Mouse (Mus musculus) embryonic fibroblast, embryonic 13.5 days (primary cell): ENCODE measurements at regions not wholly inside any gene's neighbourhood (a gene's known extent, or its start where the extent isn't known, plus 50 kb on each side); places are given as distances from the start of the nearest gene placed in this dataset.

Source experiments
- H3K27ac ChIP-seq: 2 replicates; pipeline ENCODE4 v1.5.1; 2012; ENCODE audit warnings: low read length, control low read depth, inconsistent platforms; ENCODE audit not compliant: insufficient read depth
- H3K4me1 ChIP-seq: 2 replicates; pipeline ENCODE4 v1.6.1; 2011; ENCODE audit warnings: low read length; ENCODE audit not compliant: control insufficient read depth, insufficient read depth
- H3K4me3 ChIP-seq: 2 replicates; pipeline ENCODE4 v1.5.1; 2011; ENCODE audit warnings: mild to moderate bottlenecking, control low read depth, low read length; ENCODE audit not compliant: insufficient read depth
- CTCF ChIP-seq: IDR thresholded peaks from 2 replicates; pipeline ENCODE4 v1.5.1; 2011; ENCODE audit warnings: mild to moderate bottlenecking, control low read depth, low read length, moderate library complexity, borderline replicate concordance; ENCODE audit not compliant: insufficient read depth
- POLR2A ChIP-seq: IDR thresholded peaks from 2 replicates; pipeline ENCODE4 v1.6.1; 2011; ENCODE audit warnings: low read depth, mild to moderate bottlenecking, control low read depth, low read length, moderate library complexity

DNA sequence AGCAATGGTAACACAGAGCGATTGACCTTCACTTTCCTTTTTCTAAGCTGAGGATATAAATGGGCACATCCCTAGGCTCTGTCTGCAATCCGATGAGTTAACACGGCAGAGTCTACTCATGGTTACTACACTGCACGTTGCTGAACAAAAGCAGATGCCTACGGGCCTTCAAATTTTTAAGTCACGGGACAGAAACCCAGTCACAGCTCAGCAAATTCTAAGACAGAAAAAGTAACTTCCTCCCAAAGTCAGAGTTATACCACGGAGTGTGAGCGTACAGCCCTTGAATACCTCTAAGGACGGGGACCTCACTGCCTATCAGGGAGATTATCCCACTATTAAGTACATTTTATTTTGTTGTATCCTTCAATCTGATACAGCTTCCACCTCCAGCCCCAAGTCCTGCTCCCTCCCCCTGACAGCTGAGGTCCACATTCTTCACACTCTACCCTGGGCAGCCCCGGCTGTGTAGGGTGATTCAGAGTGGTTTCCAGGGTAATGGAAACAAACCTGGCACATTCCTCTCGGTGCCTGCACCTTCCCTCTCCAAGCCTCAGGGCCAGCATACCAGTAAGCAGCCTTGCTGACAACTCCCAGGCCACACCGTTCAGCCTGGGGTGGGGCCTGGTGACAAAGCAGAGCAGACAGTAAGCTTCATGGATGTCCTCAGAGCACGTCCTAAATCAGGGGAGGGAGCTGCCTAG is 90.2 kb upstream of the Zfp703 start:
- Histone ChIP-seq H3K4me1 (0 out of 2 replicates have a peak, but pooled peaks cover 2% of the 10 kb centered on the region), H3K4me3 (no peak overlapping the region), H3K27ac (no peak overlapping the region)
- TF ChIP-seq CTCF, result no peak
- no peak for TF ChIP-seq POLR2A

DNA sequence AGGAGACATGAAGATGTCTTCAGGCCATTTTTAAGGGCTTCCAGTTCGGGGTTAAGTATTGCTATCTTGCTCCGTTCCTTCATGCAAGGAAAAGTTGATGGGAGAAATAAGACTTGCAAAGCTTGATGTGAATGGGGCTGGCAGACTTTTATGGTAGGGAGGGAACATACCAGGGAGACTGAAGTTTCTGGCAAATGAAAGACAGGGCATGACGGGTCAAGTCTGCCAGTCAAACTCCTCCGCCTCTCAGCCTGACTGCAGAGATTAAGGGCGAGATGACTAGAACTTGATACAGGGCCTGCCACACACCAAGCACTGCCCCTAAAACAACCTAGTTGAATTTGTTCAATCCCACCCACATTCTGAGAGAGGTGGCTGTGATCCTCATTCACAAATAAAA is 89.6 kb upstream of the Zfp703 start:
- Histone ChIP-seq H3K4me3 (no peak overlapping the region), H3K4me1 (0 out of 2 replicates have a peak, but pooled peaks cover 2% of the 10 kb centered on the region), H3K27ac (no peak overlapping the region)
- TF ChIP-seq POLR2A (no peak), CTCF (no peak)

DNA sequence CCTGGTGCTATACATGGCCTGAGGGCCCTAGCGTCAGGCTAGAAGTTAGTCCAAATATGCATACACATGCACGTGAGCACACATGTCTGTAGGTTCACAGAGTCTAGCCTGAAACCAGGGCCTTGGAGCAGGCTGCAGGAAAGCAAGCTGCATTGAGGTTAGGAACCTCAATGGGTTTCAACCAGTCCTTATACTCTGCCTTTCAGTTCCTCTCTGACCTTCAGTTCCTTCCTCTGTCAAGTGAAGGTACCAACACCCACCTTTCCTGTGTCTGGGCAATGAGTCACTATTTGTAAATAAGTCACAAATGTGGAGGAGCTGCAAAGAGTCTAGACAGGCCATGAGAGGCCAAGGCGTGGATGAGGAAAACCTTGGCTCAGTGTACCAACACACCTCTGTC is 89.1 kb upstream of the Zfp703 start:
- Histone ChIP-seq H3K4me1 (0 out of 2 replicates have a peak, but pooled peaks cover 2% of the 10 kb centered on the region), H3K4me3 (no peak overlapping the region), H3K27ac (no peak overlapping the region)
- no peak for TF ChIP-seq CTCF
- no peak for TF ChIP-seq POLR2A

DNA sequence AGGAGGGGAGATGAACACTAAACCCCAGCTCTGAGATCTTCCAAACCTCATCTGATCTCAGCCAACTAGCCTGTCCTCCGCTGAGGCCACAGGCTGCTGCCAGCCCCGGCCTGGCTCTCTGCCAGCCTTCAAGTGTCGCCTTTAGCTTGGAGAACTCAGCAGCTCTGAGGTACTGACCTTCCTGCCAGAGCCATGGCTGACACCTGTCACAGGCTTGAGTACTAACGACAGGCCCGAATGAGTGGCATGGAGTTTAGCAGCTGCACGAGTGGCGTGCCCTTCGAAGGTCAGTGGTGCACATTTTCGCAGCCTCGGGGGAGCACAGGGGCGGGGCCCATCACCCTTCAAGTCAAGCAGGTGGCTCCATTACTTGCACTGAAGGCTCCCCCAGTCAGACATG is 85.2 kb upstream of the Zfp703 start:
- no peak overlapping the region for H3K4me3 ChIP-seq
- no peak overlapping the region for H3K27ac ChIP-seq
- 0 out of 2 replicates have a peak, but pooled peaks cover 2% of the 10 kb centered on the region for H3K4me1 ChIP-seq
- TF ChIP-seq CTCF, result no peak
- TF ChIP-seq POLR2A, result no peak

DNA sequence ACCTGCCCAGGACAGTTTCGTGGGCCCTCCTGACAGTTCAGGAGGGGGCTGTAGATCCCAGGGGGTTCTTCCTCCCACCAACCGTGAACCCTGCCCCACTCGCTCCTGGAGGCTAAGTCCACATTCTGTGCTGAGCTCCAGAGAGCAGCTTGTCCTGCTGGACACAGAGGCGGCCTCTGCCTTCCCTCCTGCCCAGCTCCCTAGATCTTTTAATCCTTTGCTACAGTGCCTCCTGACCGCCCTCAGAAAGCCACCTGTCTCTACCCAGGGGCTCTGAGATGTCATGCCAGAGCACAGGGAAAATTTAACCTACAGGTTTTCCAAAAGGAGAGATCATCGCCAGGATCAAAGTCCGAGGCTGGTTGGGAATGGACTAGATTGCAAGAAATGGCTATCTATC is 84.7 kb upstream of the Zfp703 start:
- no peak for TF ChIP-seq POLR2A
- TF ChIP-seq CTCF, result no peak
- no peak overlapping the region for H3K4me3 ChIP-seq
- no peaks in the 10 kb centered on the region for H3K4me1 ChIP-seq
- H3K27ac ChIP-seq, result no peak overlapping the region

DNA sequence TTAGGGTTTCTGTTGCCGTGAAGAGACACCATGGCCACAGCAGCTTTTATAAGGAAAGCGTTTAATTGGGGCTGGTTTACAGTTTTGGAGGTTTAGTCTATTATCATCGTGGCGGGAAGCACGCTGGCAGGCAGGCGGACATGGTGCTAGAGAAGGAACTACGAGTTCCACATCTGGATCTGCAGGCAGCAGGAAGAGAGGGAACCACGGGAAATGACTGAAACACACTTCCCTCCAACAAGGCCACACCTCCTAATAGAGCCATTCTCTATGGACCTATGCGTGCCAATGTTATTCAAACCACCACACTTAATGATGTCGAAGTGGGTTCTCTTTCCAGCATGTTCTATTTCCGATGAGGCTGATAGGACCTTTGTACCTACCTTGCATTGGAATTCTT is 81.3 kb upstream of the Zfp703 start:
- H3K4me3 ChIP-seq, result no peak overlapping the region
- no peak for TF ChIP-seq POLR2A
- TF ChIP-seq CTCF, result no peak
- no peak overlapping the region for H3K27ac ChIP-seq
- H3K4me1 ChIP-seq, result no peaks in the 10 kb centered on the region

DNA sequence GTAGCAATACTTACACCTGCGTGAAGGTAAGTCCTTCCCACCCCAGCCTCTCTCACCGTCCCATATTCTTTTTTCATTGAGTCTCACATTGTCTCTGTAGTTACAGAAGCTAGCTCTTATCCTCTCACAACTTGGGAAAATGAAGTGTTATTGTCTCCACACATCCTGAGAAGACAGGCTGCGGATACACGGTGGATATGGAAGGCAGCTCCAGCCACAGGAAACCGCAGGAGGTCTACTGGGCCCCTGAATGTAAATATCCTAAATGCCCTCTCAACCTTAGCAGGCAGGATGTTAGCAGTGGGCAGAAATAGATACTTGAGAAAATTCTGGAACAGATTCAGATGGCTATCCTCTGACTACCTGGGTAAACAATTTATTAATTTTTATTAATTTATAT is 73.8 kb upstream of the Zfp703 start:
- H3K4me1 ChIP-seq, result no peaks in the 10 kb centered on the region
- H3K27ac ChIP-seq, result no peak overlapping the region

DNA sequence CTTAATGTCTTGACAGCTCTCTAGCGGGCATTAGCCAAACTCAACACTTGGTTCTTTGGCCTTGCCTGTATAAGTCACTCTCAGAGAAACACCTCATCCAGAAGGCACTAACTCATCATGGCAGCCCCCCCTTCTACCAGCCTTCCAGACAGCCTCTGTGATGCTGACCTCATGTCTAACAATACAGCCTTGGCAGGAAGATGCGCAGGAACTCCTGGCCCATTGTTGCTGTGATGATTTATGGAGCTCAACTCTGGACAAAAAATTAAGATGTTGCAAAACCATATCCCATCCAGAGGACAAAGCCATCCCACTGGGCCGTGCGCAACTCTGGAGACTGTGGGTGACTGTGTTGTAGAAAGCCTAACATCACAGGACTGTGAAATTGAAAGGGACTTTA is 70.9 kb upstream of the Zfp703 start:
- no peak for TF ChIP-seq CTCF
- TF ChIP-seq POLR2A, result no peak
- Histone ChIP-seq H3K4me1 (no peaks in the 10 kb centered on the region), H3K4me3 (no peak overlapping the region), H3K27ac (no peak overlapping the region)

More for the DNA sequence above, 73.8 kb upstream of the Zfp703 start:
- TF ChIP-seq CTCF (no peak), POLR2A (no peak)
- H3K4me3 ChIP-seq, result no peak overlapping the region

DNA sequence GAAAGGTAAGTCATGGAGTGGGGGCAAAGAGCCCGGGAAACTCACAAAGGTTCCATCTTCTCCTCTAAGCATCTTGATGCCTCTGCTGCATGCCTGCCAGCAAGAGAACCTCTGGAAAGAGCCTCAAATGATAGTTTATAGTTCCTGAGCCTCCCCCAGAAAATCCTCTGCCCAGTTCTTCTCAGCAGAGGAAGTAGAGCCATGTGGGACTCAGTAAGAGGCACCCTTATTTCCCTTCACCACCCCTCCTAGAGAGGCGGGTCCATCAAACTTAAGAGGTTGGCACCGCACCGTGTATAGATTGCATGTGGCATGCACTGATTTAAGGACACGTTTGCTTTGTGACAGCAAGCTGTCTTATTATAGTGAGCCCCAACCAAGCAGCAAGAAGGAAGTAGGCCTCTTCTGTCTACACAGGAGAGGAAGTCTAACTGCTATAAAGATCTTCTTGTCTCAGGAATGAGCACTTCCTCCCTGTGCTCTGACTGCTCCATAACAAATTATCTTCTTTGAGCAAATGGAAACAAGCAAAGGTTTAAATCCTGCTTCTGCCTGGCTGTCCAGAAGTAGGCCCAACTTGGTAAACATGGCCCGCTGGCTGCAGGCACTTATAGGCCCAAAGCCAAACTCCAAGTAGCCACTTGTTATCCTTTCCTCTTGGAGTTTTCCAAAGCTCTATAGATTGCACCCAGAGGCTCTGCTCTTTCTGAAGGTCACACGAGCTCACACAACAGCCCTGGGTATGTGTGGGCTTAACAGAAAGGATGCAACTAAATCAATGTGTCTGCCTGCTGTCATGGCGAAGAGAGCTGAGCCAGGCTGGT is 69.6 kb upstream of the Zfp703 start:
- no peak for TF ChIP-seq POLR2A
- H3K4me1 ChIP-seq, result no peaks in the 10 kb centered on the region
- no peak overlapping the region for H3K4me3 ChIP-seq
- H3K27ac ChIP-seq, result no peak overlapping the region

DNA sequence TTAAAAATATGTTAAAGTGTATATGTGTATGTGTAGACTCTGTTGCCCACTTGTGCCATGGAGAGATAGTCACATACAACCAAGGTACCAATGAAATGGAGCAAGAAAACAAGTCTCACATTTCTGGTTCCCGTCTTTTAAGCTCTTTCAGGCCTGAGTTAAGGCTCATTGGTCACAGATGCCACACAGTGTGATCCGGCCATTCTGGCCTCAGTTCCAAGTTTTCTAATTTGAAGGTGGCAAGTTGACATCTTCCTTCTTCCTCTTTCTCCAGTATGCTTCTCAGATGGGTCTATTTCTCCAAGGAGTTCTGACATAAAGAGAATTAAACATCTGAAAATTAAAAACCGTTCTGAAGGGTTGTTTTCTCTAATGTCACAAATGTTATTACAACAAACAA is 66.9 kb upstream of the Zfp703 start:
- no peak for TF ChIP-seq POLR2A
- no peak for TF ChIP-seq CTCF
- H3K4me1 ChIP-seq, result no peaks in the 10 kb centered on the region
- no peak overlapping the region for H3K4me3 ChIP-seq
- H3K27ac ChIP-seq, result no peak overlapping the region
